Mouse (Mus musculus) skeletal muscle tissue, adult 2 months (tissue): ENCODE results near the gene St8sia1.

Experiments used
- DNase-seq: peaks from one replicate; pipeline ENCODE4 v3.0.0-alpha.2; 2012; ENCODE audit warnings: low read depth, low spot score

St8sia1 gene

DNA sequence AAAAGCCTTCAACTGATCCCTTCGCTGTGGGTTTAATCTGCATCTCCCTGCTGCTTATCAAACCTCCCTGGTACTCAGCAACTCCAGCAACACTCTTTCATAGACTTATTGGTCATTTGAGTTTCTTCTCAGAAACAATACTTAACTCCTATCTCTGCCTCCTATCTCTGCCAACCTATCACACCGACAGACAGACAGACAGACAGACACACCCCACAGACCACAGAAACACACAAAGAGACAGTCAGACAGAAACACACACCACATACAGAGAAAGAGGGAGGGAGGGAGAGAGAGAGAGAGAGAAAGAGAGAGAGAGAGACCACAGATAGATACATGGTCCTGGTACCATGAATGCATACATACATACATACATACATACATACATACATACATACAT is 18.8 kb downstream of the St8sia1 start:
- DNase-seq = no peak

GRCm38 (mm10) chr6:142944470-142944869 is 19.8 kb downstream of the St8sia1 start:
- no peak for DNase-seq

DNA sequence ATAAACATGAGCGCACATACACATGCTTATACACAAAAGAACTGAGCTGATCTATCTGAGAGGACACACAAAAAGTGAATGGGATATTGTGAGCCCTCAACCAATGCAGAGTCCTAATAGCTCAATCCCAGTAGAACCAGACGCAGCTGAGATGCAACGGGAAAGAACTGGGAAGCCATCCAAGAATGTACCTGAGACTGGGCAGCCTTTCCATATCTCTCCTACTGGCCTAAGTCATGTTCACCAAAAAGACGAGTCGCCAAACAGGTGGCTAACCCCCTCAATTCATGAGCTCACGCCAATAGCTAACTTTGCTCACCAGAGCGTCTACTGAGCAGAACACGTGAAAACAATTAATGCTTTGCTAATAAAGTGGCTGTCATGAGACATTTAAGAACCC is 20.8 kb downstream of the St8sia1 start:
- no peak for DNase-seq

- no peak for DNase-seq
Observed at GRCm38 (mm10) chr6:142941596-142942381, 22.5 kb downstream of the St8sia1 start.

DNA sequence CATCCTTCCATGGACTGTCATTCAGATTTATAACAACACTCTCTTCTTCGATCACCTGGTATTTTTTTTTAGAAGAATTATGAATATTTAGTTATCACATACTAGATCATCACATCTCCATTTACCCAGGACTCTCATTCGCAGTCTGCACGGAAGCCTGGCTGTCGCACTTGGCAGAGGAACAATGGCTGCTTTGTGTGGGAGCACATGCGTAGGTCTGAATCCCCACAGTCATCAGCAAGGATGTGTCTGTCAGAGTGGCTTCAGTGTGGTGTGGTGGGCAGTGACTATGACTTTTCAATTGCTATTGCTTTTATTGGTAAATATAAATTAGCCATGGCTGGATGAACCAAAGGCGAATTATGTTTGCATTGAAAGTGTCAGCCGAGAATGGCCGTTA is 23.2 kb downstream of the St8sia1 start:
- DNase-seq = no peak

DNA sequence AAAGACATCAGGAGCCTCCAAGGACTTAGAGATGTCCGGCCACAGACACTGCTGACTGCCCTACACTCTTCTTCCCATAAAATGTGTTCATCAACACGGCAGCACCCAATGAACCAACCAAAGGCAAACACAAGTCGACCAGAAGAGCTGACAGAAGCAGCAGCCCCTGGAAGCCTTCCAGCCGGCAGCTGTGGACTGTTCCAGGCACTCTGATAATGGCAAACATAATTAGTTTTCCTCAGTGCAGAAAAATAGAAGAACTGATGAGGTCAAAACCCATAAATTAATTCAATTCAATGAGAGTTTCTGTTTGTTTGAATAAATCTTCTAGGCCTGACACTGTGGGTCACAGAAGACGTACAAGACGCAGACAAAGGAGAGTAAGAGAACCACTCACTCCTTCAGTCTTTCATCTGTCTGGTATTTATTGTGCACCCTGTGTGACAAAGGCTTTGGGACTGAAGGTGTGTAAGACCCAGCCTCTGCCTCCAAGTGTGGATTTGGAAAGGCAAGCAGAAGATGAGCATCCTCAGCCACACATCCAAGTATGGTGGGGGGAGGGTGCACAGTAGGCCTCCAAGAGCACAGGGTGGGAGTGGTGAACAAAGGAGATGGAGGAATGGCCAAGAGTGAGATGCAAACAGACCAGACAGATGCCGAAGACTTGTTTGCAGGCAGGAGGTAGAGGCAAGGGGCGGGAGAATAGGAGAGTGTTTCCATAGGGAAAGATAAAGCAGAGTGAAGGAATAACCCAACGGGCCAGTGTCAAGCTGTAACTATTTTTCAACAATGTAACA is 25.5 kb downstream of the St8sia1 start:
- no peak for DNase-seq

DNA sequence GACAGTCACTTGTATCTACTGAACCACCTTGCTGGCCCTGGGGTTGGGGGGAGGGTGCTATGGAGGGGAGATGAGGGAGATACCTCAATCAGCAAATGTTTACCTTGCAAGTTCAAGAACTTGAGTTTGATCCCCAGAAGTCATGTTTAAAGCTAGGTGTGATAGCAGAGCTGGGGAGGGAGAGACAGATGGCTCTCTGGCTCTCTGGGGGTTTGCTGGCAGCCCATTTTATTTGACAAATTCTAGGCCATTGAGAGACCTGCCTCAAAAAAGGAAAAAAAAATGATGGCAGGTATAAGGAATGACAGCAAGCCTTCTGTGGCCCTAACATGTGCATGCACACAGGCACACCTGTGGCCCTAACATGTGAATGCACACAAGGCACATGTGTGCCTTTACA is 26.2 kb downstream of the St8sia1 start:
- no peak for DNase-seq

- no peak for DNase-seq
Observed at GRCm38 (mm10) chr6:142932582-142932981, 31.7 kb downstream of the St8sia1 start.

DNA sequence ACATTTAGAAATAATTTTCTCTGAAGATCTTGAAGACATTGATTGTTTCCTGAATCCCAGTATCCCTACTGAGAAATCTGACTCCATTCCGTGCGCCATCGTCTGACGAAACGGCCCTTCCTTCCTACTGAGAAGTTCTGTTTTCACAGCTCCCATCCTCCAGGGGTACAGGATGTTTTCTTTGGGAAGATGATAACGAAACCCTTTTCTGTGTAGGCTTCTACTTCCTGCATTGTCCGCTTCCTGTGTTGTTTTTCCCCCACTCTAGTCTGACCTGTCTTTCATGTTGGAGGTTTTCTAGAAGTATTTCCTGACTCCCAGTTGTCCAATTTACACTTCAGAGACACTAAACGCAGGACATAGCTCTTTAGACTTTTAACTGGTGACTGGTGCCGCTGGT is 32.1 kb downstream of the St8sia1 start:
- no peak for DNase-seq

- DNase-seq = no peak
Observed at GRCm38 (mm10) chr6:142928551-142929309, 35.5 kb downstream of the St8sia1 start.

DNA sequence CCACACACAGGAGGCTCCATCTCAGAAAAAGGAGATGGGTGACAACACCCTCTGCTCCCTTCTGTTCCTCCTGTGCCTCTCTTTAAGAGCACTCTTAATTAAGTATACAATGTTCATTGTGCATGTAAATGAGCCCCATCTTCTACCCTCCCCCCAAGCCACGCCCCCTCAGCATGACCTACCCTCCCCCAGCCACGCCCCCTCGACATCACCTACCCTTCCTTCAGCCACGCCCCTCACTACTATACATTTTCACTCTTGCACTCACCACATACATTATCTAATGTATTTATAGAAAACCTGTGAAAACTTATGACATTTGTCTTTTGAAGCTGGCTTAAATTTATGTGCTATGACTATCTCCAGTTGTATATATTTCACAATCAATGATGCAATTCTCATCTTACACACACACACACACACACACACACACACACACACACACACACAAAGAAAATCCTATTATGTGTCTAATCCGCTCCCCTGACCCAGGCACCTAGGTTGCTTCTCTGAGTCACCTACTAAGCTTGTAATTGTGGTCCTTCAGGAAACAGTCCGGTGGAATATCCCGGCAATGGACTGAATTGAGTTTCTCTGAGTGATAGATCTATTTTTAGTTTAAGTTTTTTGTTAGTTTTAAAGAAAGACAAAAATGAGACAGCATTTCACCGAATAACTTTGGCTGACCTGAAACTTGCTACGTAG is 37.2 kb downstream of the St8sia1 start:
- DNase-seq = no peak

DNA sequence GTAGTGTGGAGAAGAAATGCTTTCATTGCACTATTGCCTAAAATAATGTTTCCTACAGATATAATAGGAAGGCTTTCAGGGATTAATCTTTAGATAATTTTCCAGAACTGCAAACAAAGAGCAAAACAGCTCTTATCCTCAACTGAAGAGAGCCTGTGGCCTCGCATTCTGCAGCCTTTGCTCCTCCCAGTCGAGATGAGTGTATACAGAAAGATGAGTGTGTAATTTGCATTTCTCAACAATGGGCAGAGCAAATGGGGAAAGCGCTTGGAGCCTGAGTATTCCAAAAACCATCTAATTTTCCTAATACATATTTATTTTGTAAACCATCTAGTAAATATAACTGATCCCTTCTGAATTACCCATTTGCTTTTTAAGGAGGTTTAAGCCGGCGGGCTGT is 38.3 kb downstream of the St8sia1 start:
- no peak for DNase-seq

- DNase-seq = no peak
Observed at GRCm38 (mm10) chr6:142925374-142925773, 38.9 kb downstream of the St8sia1 start.

DNA sequence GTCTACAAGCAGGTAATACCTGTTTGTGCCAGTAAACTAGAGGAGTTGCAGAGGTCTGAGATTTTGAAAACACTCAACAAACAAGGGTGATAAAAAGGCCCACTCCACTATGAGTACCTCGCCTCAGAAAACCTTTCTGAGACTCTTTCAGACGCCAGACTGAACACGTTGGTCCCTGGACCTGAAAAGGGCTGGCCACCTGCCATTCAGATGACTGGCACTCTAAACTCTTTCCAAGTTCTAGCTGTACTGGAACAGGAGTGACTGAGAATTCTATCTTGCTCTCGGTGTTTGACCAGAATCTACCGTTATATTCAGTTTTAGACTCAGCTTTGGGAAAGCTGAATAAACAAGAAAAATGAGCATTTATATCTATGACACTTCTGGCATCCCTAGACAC is 43.4 kb downstream of the St8sia1 start:
- no peak for DNase-seq

DNA sequence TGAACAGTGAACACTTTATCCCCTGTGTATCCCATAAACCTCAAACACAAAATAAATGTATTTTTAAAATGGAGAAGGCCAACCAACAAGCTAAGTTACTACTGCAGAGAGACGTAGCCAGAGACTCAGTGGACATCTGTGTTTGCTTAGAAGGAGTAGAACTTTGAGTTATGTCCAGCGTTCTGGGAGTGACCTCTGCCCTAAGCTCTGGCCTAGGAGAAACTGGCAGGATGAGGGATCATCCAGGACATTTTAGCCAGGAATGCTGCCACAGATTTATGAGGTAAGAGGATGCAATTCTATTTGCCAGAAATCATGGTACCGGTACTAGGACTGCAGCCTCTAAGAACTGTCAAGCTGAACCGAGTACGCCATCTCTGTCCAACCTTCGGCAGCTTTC is 45.6 kb downstream of the St8sia1 start:
- DNase-seq = no peak

GRCm38 (mm10) chr6:142917471-142917901 is 46.8 kb downstream of the St8sia1 start:
- no peak for DNase-seq

GRCm38 (mm10) chr6:142916271-142916941 is 47.8 kb downstream of the St8sia1 start:
- DNase-seq = no peak

DNA sequence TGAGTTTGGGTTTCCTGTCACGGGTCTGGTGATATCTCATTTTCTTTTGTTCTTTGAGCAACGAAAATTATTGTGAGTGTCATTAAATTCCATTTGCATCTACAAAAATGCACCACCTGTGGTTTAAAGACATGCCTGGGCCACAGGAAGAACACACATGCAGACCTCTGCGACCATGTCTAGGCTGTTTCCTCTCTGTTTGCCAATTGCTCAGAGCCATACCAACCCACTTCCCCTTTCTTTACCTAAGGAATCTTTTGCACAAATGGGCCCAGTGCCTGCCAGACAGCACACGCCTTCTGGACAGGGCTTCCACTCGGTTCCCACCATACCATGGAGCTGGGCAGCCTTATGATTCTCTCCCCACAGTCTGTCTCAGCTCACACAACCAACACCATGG is 48.8 kb downstream of the St8sia1 start:
- DNase-seq = no peak

GRCm38 (mm10) chr6:142914676-142915075 is 49.6 kb downstream of the St8sia1 start:
- no peak for DNase-seq

GRCm38 (mm10) chr6:142911263-142911662 is 53.0 kb downstream of the St8sia1 start:
- DNase-seq = no peak

DNA sequence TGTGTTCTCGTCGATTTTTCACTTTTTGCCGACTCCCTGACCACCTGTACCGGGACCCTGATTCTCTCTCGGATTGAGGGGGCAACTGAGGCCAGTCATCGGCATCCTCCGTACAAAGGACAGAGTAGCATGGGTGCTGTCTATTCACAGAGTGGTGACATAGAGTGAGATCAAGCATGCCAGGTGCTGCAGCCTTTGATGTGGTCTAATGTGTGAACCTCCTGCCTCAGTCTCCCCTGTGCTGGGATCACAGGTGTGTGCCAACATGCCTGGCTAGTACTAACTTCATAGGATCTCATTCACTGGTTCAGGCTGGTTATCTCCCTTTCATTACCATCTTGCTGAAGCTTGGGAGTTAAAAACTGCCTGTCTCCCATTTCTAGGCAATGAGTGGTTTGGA is 53.5 kb downstream of the St8sia1 start:
- no peak for DNase-seq
